Mouse (Mus musculus) kidney, postnatal 0 days (tissue): ENCODE results near the gene Myo1b. TPM values are rescaled to one million over a fixed set of nuclear protein-coding genes. Genes with fewer than 3 reads are reported as not detected.
A peak's percentile ranks its signal among the peaks of the same experiment; 100 is the strongest.

Experiments
- ATAC-seq: fragments of 200-750 bp; cut with Nextera tagmentation; replicated peaks from 2 replicates; pipeline ENCODE4 v1.8.0; 2017; ENCODE audit warnings: low read depth, moderate number of reproducible peaks, moderate TSS enrichment, moderate library complexity; ENCODE audit not compliant: low FRiP score
- DNase-seq: peaks from one replicate; pipeline ENCODE4 v3.0.0-alpha.2; 2016; ENCODE audit warnings: low spot score
- H3K27ac ChIP-seq: fragments of 300-500 bp; sonication (generic); 2 replicates; pipeline ENCODE4 v1.5.1; 2014; ENCODE audit warnings: mild to moderate bottlenecking
- H3K27me3 ChIP-seq: fragments of 300-500 bp; sonication (generic); 2 replicates; pipeline ENCODE4 v1.6.1; 2014; ENCODE audit warnings: low read length, mixed read lengths; ENCODE audit not compliant: insufficient read depth
- H3K36me3 ChIP-seq: fragments of 300-500 bp; sonication (generic); 2 replicates; pipeline ENCODE4 v1.6.1; 2014; ENCODE audit warnings: low read length, mixed read lengths; ENCODE audit not compliant: insufficient read depth
- H3K4me1 ChIP-seq: fragments of 300-500 bp; sonication (generic); replicated peaks from 2 replicates; pipeline ENCODE4 v1.6.1; 2014; ENCODE audit warnings: antibody characterized with exemption, low read length, mixed read lengths; ENCODE audit not compliant: insufficient read depth
- H3K4me2 ChIP-seq: fragments of 300-500 bp; sonication (generic); 2 replicates; pipeline ENCODE4 v1.6.1; 2014; ENCODE audit warnings: mild to moderate bottlenecking, low read length, moderate library complexity, mixed read lengths
- H3K4me3 ChIP-seq: fragments of 300-500 bp; sonication (generic); replicated peaks from 2 replicates; pipeline ENCODE4 v1.5.1; 2014; ENCODE audit warnings: low read depth, low read length
- H3K9ac ChIP-seq: fragments of 300-500 bp; sonication (generic); 2 replicates; pipeline ENCODE4 v1.6.1; 2014; ENCODE audit warnings: low read depth, low read length
- H3K9me3 ChIP-seq: fragments of 300-500 bp; sonication (generic); replicated peaks from 2 replicates; pipeline ENCODE4 v1.6.1; 2016; ENCODE audit warnings: low read length, inconsistent platforms, mixed read lengths
- CTCF ChIP-seq: IDR thresholded peaks from 2 replicates; pipeline ENCODE4 v1.5.1; 2016; ENCODE audit warnings: antibody characterized with exemption, low read depth, mild to moderate bottlenecking, moderate library complexity
- WGBS: fragments of 180-500 bp; shearing (Covaris S2); extraction: QIAGEN DNeasy Blood & Tissue Kit; methylation state at CpG from one replicate; pipeline ENCODE4 v1.1.7; 2014; 5-methylcytosine and 5-hydroxymethylcytosine counted together
- polyA plus RNA-seq: library from polyadenylated mRNA; unstranded; fragments of >200 nt; fragmentation: Nextera tagmentation; extraction: Ambion mirVana; gene quantifications from 2 replicates; pipeline ENCODE4 v1.2.1, GENCODE M21; 2015

The Myo1b gene
- polyA plus RNA-seq, 1 experiment from 2014 or later: 58.0 TPM

DNA sequence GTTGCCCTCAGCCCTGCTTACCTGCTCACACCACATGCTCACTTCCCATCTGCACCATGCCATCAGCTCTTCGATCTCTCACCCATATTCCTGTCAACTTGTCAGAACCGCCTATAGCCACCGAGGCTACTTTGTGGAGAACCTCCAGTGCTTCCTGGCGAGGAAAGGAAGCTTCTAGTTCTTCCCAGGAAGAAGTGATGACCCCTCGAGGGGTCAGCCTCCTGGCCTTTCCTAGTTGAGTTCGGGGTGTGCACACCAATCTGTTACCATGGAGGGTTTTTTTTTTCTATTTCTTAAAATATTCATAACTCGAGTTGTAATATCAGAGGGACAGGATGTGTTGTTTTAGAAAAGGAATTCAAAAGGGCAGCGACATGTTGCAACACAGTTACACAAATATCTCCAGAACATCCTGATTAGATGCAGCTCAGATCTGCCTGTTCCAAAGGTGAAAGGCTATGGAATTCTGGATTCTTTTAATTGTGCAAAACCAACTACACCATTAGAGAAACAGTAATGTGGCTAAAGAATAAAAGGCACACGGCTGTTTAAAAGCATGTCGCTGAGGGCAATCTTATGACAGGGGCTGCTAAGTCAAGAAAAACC, 175.1 kb downstream of the Myo1b start:
- Histone ChIP-seq H3K36me3 (peaks cover 5% of the 10 kb centered on the region; the same call in 1 of the 2 replicates), H3K4me3 (no peak overlapping the region), H3K4me2 (no peak overlapping the region), H3K4me1 (0 out of 2 replicates have a peak, but pooled peaks cover 3% of the 10 kb centered on the region), H3K9me3 (no peaks in the 10 kb centered on the region), H3K27ac (no peak overlapping the region), H3K9ac (no peak overlapping the region), H3K27me3 (no peaks in the 10 kb centered on the region)
- ATAC-seq: no peak
- 70% methylated on average over 10 of the region's 10 CpGs for WGBS
- TF ChIP-seq CTCF: no peak
- no peak for DNase-seq

DNA sequence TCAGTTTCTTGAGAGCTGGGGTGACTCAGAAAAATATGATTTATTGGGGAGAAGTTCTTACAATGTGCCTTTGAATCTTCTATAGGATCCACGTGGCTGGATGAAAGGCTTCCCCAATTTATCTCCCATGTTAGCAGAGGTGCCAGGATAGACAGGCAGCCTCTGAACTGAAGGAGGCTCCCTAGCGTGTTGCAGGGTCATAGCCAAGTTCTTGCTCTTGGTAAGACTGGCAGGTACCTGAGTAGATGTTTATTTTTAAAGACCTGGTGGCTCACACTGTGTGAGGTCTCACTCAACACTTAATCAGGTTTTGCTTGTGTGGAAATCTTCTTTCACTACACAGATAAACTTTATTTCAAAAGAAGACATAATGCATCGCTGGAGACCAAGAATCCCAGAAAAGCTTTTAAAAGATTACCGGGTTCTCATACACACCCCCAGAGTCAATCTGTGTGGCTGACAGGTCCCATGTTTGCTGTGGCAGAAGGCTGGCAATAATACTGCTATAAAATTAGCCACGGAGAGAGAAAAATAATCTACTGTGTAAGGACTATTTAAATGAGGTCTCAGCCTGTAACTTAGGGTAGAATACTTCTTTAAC, 176.5 kb downstream of the Myo1b start:
- no peaks in the 10 kb centered on the region for H3K9me3 ChIP-seq
- DNase-seq (no peak), ATAC-seq (no peak)
- no peaks in the 10 kb centered on the region for H3K27me3 ChIP-seq
- H3K27ac ChIP-seq: no peak overlapping the region
- no peaks in the 10 kb centered on the region for H3K36me3 ChIP-seq
- H3K4me1 ChIP-seq: 0 out of 2 replicates have a peak, but pooled peaks cover 3% of the 10 kb centered on the region
- no peak for TF ChIP-seq CTCF
- 77% methylated on average over 5 of the region's 5 CpGs for WGBS
- no peak overlapping the region for H3K4me3 ChIP-seq
- H3K9ac ChIP-seq: no peak overlapping the region
- H3K4me2 ChIP-seq: no peak overlapping the region

DNA sequence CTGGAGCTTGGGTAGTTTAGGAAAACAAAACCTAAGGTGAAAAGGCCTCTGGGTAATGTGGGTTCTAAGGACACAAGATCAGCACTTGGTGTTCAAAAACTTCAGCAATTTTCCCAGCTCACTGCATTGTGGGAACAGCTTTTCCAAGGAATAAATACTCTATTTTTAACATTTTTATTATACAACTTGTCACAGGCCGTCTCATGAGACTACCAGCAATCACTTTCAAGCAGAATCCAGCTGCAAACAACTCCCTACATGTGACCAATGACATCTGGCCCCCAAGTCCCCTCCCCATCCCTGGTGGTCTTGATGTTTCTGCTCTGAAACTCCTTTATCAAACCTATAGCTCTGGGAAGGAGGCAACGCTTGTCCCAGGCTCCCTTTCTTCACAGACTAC, 179.0 kb downstream of the Myo1b start:
- ATAC-seq (no peak), DNase-seq (peak; percentile 50)
- 0 out of 2 replicates have a peak, but pooled peaks cover 3% of the 10 kb centered on the region for H3K4me1 ChIP-seq
- H3K4me3 ChIP-seq: no peak overlapping the region
- no peak overlapping the region for H3K9ac ChIP-seq
- TF ChIP-seq CTCF: no peak
- H3K9me3 ChIP-seq: no peaks in the 10 kb centered on the region
- H3K27ac ChIP-seq: peak overlapping the region; percentile 31; the same call in 1 of the 2 replicates
- no peaks in the 10 kb centered on the region for H3K36me3 ChIP-seq
- no peaks in the 10 kb centered on the region for H3K27me3 ChIP-seq
- WGBS: 61% methylated on average over 2 of the region's 2 CpGs
- no peak overlapping the region for H3K4me2 ChIP-seq

DNA sequence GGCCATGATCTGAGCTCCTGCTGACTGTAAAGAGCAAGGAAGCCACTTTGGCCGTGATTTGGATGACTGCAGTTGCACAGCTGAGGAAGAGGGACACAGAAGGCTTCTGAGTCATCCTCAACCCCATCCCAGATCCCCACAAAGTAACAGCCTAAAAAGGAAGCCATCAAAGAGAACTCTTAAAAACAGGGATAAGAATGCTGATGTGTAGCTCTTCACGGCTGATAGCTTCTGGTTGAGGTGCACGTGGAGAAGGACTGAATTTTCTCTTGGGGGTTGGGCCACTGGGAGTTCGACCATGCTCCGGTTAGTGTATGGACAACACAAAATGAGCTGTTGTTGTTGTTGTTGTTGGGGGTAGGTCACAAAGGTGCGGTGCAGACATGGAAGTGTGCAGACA, 181.2 kb downstream of the Myo1b start:
- Histone ChIP-seq H3K4me2 (no peak overlapping the region), H3K4me3 (no peak overlapping the region), H3K27me3 (no peaks in the 10 kb centered on the region), H3K36me3 (no peaks in the 10 kb centered on the region), H3K9me3 (no peaks in the 10 kb centered on the region), H3K4me1 (no peaks in the 10 kb centered on the region), H3K27ac (no peak overlapping the region), H3K9ac (no peak overlapping the region)
- TF ChIP-seq CTCF: no peak
- DNase-seq (no peak), ATAC-seq (no peak)
- WGBS: 73% methylated on average over 6 of the region's 6 CpGs

DNA sequence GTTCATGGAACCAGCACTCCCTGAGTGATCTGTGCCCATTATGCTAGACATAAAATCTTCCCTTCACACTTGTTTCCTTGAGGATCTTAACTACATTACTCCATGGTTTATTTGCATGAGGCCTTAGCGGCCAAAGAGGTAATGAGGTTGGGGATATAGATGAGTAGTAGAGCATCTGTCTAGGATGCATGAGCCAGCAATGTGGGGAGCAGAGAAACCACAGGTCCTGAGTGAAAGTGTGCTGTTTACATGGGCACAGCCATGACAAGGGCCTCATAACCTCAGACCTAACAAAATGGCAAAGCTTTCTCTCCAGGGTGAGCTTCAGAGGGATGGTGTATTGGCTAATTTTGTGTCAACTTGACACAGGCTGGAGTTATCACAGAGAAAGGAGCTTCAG, 186.5 kb downstream of the Myo1b start:
- TF ChIP-seq CTCF: no peak
- H3K4me1 ChIP-seq: no peaks in the 10 kb centered on the region
- no peak overlapping the region for H3K4me3 ChIP-seq
- H3K27ac ChIP-seq: no peak overlapping the region
- no peaks in the 10 kb centered on the region for H3K36me3 ChIP-seq
- DNase-seq (no peak), ATAC-seq (no peak)
- H3K27me3 ChIP-seq: no peaks in the 10 kb centered on the region
- no peak overlapping the region for H3K4me2 ChIP-seq
- 86% methylated on average over 1 of the region's 1 CpGs for WGBS
- H3K9ac ChIP-seq: no peak overlapping the region
- no peaks in the 10 kb centered on the region for H3K9me3 ChIP-seq

DNA sequence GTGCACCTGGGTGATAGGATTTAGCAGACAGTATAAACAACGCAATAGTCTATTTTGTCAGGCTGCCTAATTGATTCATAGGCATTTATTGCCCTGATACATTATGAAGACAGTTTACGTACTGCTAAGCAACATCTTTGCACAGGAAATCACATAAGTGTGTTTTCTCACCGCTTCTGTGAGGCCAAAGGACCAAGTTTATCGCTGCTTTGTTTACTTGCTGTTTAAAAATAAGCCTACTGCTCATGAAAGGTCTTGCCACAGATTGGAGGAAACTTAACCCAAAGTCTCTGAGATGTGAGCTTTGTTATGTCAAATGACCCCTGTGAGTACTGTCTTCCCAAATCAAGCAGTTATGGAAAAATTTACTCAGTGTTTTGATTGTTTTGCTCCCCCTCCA, 187.1 kb downstream of the Myo1b start:
- Histone ChIP-seq H3K27ac (no peak overlapping the region), H3K9ac (no peak overlapping the region), H3K4me3 (no peak overlapping the region), H3K4me1 (no peaks in the 10 kb centered on the region), H3K27me3 (no peaks in the 10 kb centered on the region), H3K4me2 (no peak overlapping the region), H3K36me3 (no peaks in the 10 kb centered on the region), H3K9me3 (no peaks in the 10 kb centered on the region)
- ATAC-seq (no peak), DNase-seq (no peak)
- no peak for TF ChIP-seq CTCF
- 67% methylated on average over 4 of the region's 4 CpGs for WGBS
